Mouse (Mus musculus): Measurements from ENCODE around the gene Colca2. TPM values are rescaled to one million over a fixed set of nuclear protein-coding genes. Genes with fewer than 3 reads are reported as not detected.

Gene Colca2
- polyA plus RNA-seq, 1 experiment from 2014 or later, result 3.7 TPM

GRCm38 (mm10) chr9:51258426-51258825, 19.9 kb downstream of the Colca2 start:
- Histone ChIP-seq H3K9me3 (replicated peaks) (no peaks in the 10 kb centered on the region), H3K4me3 (replicated peaks) (no peak overlapping the region), H3K27me3 (no peaks in the 10 kb centered on the region), H3K4me1 (no peaks in the 10 kb centered on the region), H3K9ac (no peak overlapping the region), H3K27ac (no peak overlapping the region), H3K36me3 (no peaks in the 10 kb centered on the region), H3K4me2 (no peak overlapping the region)
- ATAC-seq (replicated peaks; ENCODE audit: low FRiP score), result no peak
- 78% methylated on average over 5 of the region's 5 CpGs for WGBS

- 63% methylated on average over 4 of the region's 4 CpGs for WGBS
Observed at GRCm38 (mm10) chr9:51256780-51257502, 21.4 kb downstream of the Colca2 start.

GRCm38 (mm10) chr9:51238741-51239385, 39.5 kb downstream of the Colca2 start:
- Histone ChIP-seq H3K27ac (no peak overlapping the region), H3K4me3 (replicated peaks) (no peak overlapping the region), H3K9me3 (replicated peaks) (no peaks in the 10 kb centered on the region), H3K4me1 (no peaks in the 10 kb centered on the region), H3K9ac (no peak overlapping the region), H3K4me2 (no peak overlapping the region), H3K27me3 (no peaks in the 10 kb centered on the region), H3K36me3 (no peaks in the 10 kb centered on the region)
- 64% methylated on average over 12 of the region's 12 CpGs for WGBS
- ATAC-seq (replicated peaks; ENCODE audit: low FRiP score), result no peak

More at GRCm38 (mm10) chr9:51256780-51257502, 21.4 kb downstream of the Colca2 start:
- Histone ChIP-seq H3K4me1 (no peaks in the 10 kb centered on the region), H3K36me3 (no peaks in the 10 kb centered on the region), H3K4me2 (no peak overlapping the region), H3K27me3 (no peaks in the 10 kb centered on the region), H3K4me3 (replicated peaks) (no peak overlapping the region), H3K27ac (no peak overlapping the region), H3K9ac (no peak overlapping the region), H3K9me3 (replicated peaks) (no peaks in the 10 kb centered on the region)
- ATAC-seq (replicated peaks; ENCODE audit: low FRiP score), result no peak

- H3K9ac ChIP-seq, result no peak overlapping the region
- H3K4me2 ChIP-seq, result no peak overlapping the region
- H3K9me3 ChIP-seq (replicated peaks), result no peaks in the 10 kb centered on the region
- no peak overlapping the region for H3K27ac ChIP-seq
- H3K4me1 ChIP-seq, result no peaks in the 10 kb centered on the region
- WGBS, result 93% methylated on average over 8 of the region's 8 CpGs
- no peak overlapping the region for H3K4me3 ChIP-seq (replicated peaks)
- no peaks in the 10 kb centered on the region for H3K27me3 ChIP-seq
- no peak for ATAC-seq (replicated peaks; ENCODE audit: low FRiP score)
- no peaks in the 10 kb centered on the region for H3K36me3 ChIP-seq
Observed at GRCm38 (mm10) chr9:51232163-51232562, 46.2 kb downstream of the Colca2 start.

GRCm38 (mm10) chr9:51230701-51231389, 47.5 kb downstream of the Colca2 start:
- Histone ChIP-seq H3K4me3 (replicated peaks) (no peak overlapping the region), H3K4me2 (no peak overlapping the region), H3K9ac (no peak overlapping the region), H3K4me1 (no peaks in the 10 kb centered on the region), H3K9me3 (replicated peaks) (no peaks in the 10 kb centered on the region), H3K27ac (no peak overlapping the region), H3K36me3 (no peaks in the 10 kb centered on the region), H3K27me3 (no peaks in the 10 kb centered on the region)
- no peak for ATAC-seq (replicated peaks; ENCODE audit: low FRiP score)
- 83% methylated on average over 4 of the region's 4 CpGs for WGBS

GRCm38 (mm10) chr9:51225636-51226166, 52.7 kb downstream of the Colca2 start:
- no peak overlapping the region for H3K27ac ChIP-seq
- no peak for ATAC-seq (replicated peaks; ENCODE audit: low FRiP score)
- 92% methylated on average over 5 of the region's 5 CpGs for WGBS
- no peaks in the 10 kb centered on the region for H3K4me1 ChIP-seq
- H3K4me2 ChIP-seq, result no peak overlapping the region
- no peaks in the 10 kb centered on the region for H3K9me3 ChIP-seq (replicated peaks)
- H3K27me3 ChIP-seq, result no peaks in the 10 kb centered on the region
- H3K9ac ChIP-seq, result no peak overlapping the region
- H3K36me3 ChIP-seq, result no peaks in the 10 kb centered on the region
- H3K4me3 ChIP-seq (replicated peaks), result no peak overlapping the region

Other genes starting within 250 kb of the Colca2 start
- gene Btg4, start 217.7 kb downstream of the Colca2 start, polyA plus RNA-seq (2015; fragmentation: Nextera tagmentation; extraction: Ambion mirVana), result not detected in 2 replicates
- 7.5 and 8.1 TPM in 2 replicates for gene Layn, start 201.5 kb downstream of the Colca2 start, polyA plus RNA-seq (2015; fragmentation: Nextera tagmentation; extraction: Ambion mirVana)
- not detected in 2 replicates for gene 4833427G06Rik, start 176.5 kb downstream of the Colca2 start, polyA plus RNA-seq (2015; fragmentation: Nextera tagmentation; extraction: Ambion mirVana)
- 0.01 and 0.03 TPM in 2 replicates for gene Gm32742, start 113.1 kb downstream of the Colca2 start, polyA plus RNA-seq (2015; fragmentation: Nextera tagmentation; extraction: Ambion mirVana)
- gene Pou2af1, start 64.9 kb downstream of the Colca2 start, polyA plus RNA-seq (2015; fragmentation: Nextera tagmentation; extraction: Ambion mirVana), result 0.08 TPM in 1 of 2 replicates, not detected in the other
- gene 1810046K07Rik, start 50.3 kb upstream of the Colca2 start, polyA plus RNA-seq (2015; fragmentation: Nextera tagmentation; extraction: Ambion mirVana), result not detected in 2 replicates